Mouse (Mus musculus) heart, adult 8-10 months (tissue): ENCODE measurements at regions not wholly inside any gene's neighbourhood (a gene's known extent, or its start where the extent isn't known, plus 50 kb on each side); places are given as distances from the start of the nearest gene placed in this dataset.

ENCODE experiments used
- DNase-seq: peaks from one replicate; pipeline ENCODE4 v3.0.0; 2022; ENCODE audit warnings: low spot score

DNA sequence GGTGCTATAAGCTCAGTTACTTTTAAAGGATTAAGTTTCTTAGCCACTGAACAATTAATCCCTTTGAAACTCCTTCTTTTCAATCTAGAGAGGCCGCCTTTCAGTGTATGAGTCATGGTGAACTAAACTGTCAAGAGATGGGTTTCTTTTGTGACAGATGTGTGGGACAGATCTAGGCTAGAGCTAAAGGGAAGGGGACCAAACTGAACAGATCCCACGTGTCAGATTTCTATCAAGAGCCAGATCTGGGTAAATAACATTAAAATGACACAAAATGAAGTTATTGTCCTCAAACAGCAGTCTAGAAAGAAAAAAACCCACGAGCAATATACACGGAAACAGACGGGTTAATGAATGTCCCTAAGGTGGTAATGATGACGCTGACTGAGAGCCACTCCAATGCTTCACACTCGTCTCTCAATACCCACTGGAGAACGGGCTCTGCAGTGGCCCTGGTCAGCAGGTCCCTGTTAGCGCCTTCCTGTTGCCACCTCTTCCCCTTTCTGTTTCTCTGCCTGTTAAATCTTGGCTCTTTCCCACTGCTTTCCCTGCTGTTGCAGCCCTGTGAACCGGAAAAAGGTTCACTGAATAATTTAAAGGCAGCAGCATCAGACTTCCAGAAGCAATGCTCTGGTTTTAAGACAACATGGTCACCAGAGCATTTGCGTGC is 52.7 kb upstream of the Rab3gap2 start:
- no peak for DNase-seq

DNA sequence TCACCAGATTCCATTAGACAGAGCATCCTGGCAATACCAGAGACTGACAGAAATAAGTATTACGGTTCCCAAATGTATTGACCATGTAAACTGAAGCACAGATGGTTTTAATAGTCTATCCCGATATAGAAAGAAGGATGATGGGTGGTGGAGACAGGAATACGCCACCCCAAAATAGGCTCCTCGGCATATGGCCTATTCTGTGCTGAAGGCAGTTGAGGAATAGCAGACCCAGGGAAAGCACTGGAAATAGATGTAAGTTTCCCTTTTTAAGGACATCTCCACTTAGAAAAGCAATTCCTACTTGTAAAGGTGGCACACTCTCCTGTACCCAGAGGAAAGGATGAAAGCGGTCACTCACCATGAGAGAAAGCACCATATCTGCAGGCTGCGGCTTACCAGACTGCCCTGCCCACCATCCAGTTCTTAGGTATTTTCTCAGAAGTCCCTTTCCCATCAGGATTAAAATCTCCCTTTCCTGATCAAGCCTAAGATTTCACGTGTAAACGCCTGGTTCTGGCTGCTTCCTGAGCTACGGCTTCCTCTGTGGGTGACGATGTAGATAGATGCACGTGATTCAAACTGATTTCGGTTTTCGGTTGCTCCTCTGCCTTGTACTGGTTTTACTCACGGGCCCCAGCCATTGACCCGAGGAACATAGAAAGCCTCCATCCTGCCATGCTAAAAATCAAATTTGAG is 53.3 kb upstream of the Rab3gap2 start:
- no peak for DNase-seq

DNA sequence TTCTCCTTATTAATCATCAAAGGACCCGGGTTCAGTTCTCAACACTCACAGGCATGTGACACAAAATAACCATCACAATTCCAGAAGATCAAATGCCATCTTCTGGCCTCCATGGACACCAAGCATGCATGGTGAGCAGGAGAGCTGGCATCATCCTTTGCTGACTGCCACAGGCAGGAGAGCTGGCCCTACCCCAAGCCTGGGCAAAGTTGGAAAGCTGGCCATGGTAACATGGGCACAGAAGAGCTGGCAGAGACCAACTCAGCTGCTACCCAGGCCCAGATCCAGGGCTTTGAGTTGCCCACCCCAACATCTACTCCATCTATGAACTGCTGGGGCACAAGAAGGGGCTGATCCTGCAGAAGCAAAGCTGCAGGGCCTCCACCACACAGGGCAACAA is 59.1 kb upstream of the Rab3gap2 start:
- DNase-seq = no peak

DNA sequence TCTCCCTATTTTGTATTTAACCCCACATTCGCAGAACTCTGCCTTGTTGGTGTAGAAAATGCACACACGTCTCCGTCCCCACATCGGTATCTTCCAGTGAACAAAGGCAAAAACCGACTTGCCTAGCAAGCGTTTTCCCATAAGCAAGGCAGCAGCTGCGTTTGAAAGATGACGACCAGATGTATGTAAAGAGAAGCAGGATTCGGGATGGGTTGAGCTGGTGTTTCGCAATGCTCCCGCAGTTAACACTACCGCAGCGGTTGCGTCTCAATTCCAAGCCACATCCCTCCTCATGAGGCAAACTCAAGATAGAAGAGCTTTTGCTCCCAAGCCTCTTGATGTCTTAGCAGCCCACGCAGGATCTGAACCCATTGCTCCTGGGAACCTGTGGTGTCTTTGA is 59.9 kb upstream of the Rab3gap2 start:
- DNase-seq = no peak

DNA sequence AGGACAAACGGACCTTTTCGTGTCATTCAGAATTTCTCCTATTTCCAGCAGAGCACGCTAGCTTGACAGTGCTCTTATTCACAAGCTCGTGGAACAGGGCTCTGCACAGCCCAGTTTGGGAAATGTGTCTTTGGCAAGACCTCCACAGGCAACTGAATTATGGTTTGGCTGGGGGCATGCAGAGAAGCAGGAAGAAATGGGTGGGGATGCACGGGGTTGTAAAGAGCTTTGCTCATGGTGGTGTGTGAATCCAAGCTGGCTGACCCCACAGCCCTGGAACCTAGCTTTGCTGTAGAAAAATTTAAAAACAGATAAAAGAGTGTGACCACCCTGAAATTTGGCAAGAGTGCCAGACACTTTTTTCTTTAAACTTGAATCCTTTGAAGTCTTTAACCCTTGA is 63.6 kb upstream of the Rab3gap2 start:
- DNase-seq = no peak

DNA sequence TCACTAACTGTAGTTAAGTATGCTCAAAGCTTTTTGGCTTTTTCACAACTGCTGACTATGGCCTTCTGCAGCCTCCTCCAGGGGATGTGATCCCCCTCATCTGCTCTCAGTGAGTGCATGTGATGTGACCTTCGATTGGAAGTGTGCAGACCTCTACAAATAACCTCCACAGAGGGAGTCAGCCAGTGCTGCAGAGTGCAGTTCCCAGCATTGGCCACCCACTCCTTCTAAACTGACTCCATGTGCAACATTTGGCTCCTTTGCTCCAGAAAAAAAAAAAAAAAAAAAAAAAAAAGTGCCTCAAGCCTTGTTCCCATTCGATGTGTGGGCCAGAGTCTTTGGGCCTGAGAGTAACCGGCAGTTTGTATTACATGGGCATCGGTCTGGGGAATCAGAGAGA is 75.7 kb upstream of the Rab3gap2 start:
- no peak for DNase-seq

DNA sequence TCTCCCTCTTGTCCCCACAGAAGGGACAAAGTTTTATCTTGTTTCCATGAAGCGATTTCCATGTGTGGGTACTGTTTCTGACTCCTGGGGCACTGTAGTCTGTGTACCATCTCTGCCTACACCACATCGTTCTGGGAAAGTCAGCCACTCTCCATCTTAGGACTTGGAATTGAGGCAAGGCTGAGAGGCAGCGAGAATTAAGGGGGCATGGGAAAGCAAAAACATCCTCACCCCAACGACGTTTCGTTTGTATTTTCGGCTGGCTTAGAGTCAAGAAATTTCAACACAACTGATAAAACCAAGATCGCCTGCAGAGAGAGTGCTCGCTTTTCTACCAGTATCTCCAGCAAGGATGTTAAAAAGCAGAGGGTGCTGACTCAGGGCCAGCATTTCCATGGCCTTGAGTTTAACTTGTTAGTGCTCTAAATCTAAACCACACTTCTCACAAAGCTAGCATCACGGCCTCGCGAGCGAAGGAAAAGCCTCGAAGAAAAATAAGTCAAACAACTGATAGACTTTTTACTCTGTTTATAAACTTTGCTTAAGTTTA is 78.1 kb upstream of the Rab3gap2 start:
- DNase-seq = no peak

DNA sequence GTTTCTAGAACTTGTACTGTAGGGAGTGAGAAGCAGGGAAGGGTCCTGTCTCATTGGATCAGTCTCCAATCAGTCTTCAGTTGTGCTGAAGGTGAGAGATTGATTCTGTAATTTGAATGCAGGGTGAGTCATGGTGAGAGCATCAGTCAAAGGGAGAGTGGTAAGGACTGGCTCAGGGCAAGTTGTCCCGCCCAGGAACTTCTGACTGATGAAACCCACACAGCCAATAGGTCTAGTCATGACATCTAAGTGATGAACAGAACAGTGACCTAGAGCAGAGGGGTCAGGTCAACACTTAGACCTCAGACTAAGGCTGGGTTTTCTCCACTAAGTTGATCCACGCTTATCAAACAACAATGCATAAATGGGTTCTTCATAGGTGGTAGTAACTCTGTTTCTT is 82.4 kb upstream of the Rab3gap2 start:
- no peak for DNase-seq

DNA sequence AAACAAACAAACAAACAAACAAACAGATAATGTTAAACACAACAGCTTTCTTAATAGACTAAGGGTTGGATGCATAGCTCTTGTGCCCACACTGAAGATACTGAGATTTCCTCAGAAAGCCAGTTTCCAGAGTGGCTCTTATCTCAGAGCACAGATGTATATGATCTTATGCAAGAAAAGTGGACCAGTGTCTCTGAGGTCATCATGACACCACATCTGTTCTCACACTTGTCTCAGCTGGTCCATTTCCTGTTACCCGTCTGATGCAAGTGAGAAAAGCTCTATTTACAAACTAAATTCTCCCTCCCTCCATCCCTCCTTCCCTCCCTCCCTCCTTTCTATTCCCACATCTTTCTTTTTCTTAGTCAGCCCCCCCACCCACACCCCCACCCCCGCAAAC is 83.5 kb upstream of the Rab3gap2 start:
- DNase-seq = no peak

DNA sequence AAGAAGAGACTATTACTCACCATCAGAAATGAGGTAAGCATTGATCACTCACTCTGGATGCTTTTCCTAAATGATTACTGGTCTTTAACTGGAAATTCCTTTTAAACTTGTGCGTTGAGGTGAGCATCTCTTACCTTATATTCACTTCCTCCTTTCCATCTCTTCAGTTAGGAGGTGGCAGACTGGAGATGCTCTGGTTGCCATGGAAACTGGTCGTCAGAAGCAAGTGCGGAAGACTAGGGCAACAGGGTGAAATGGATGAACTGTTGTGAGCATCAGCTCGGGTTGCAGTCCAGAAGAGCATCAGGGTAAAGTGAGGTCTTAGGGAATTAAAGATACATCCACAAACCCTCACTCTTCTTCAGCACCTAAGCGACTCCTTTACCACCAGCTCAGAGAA is 86.2 kb upstream of the Rab3gap2 start:
- DNase-seq = no peak

DNA sequence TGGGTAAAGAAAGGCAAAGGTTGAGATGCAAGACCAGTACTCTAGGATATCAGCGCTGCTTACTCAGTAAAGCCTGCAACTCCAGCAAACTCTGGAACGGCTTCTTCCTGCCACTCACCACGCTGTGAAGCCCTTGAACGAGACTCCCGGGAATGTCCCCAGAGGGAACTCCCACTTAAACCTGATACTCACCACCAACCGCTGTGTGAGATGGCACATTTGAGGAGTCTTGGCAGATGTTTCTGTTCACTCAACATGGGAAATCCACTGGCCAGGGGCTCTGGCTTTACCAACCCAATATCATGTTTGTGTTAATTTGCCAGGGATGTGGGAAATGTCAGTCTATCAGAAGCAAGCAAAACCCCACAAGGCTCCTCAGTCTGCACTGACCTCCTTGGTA is 90.2 kb upstream of the Rab3gap2 start:
- no peak for DNase-seq

DNA sequence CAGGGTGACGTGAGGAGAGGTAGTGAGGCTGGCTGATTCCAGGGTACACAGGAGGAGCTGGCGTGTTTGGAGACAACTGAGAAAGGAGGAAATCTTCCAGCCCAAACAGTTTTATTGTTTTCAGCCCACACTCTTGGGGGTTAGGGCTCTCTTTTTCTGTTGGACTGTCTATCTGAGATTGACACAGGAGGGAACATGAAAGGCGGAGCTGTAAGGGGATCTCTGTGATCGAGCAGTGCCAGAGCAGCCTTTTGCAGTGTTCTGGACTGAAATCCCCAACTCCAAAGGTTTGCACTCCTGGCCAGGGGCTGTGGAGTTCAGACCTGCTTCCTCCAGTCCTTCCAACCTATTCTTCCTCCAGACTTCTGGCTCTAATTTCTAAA is 91.9 kb upstream of the Rab3gap2 start:
- no peak for DNase-seq

DNA sequence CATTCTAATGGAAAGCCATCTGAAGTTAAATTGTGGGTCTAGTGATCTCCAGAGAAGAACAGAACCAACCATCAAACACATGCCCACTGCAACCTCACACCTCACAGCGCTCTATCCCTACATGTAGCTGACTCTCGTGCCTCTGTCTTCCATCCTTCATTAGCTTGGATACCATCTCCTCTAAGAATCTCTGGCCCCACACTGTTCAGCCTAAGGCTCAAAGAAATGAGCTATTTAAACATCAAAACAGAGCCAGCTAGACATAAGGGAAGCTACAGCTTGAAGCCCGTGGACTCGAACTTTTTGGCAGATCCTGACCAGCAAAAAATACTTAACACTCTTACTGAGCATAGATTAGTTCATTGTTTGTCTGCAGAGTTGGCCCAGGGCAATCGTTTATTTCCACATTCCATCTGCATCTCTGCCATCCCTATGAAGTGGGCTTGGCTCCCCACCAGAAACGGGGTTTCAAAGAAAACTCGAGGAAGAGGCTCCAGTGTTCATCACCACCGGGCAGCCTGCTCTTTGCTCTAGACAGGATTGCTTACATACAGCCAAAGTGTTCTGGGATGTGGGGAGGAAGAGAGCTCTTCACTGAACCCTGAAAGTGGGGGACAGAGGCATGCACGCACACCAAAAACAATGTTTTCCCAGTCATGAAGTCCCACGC is 92.4 kb upstream of the Rab3gap2 start:
- DNase-seq = no peak

DNA sequence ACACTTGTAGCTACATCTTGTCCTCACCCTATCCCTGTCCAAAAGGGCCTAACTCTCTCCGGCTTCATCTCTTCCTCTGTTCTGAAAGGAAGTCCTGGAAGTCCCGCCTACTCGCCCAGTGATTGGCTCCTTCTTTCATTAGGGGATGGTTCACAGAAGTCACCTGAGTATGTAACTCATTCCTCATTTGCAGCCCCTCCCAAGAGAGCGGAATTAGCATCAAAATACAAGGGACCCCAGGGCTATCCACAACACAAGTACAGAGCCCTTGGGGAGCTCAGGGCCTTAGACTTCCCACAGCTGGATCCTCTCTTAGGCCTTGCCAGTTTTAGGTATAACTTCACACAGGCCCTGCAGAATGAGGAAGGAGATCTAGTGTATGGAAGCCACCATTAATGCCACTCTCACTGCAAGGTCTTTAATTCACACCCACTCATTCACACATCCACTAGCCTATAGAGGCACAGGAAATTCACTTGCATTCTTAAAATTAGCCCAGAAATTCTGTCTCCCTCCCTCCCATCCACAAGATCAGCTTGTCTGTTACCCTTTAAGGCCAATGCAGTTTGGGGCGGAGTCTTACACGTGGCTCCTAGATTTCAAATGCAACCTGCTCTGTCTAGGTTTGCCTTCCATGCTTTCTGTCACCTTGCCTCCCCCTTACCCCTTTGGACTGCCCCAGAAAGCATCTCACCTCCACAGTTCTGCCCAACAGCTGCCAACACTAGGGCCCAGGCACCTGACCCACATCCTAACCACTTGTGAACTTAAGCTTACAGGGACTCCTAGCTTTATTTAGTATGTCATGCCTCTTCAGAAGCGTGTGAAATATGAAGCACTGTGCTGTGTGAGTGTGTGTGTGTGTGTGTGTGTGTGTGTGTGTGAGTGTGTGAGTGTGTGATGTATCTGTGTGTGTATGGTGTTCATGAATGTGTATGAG is 98.7 kb upstream of the Rab3gap2 start:
- DNase-seq = no peak

DNA sequence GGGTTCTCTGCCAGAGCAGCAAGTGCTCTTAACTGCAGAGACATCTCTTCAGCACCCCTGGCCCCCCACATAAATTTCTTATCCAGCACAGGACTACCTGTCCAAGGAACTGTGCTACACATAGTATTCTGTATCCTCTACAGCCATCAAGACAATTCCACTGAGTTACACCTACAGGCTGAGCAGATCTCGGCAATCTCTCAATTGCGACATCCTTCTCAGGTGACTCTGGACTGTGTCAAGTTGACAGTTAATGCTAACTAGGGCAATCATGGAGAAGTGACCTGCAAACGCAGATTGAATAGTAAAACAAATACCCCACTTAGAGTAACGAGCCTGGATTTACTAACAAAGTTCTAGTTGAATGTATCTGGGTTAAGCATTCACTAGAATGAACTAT is 100.1 kb upstream of the Rab3gap2 start:
- DNase-seq = no peak

DNA sequence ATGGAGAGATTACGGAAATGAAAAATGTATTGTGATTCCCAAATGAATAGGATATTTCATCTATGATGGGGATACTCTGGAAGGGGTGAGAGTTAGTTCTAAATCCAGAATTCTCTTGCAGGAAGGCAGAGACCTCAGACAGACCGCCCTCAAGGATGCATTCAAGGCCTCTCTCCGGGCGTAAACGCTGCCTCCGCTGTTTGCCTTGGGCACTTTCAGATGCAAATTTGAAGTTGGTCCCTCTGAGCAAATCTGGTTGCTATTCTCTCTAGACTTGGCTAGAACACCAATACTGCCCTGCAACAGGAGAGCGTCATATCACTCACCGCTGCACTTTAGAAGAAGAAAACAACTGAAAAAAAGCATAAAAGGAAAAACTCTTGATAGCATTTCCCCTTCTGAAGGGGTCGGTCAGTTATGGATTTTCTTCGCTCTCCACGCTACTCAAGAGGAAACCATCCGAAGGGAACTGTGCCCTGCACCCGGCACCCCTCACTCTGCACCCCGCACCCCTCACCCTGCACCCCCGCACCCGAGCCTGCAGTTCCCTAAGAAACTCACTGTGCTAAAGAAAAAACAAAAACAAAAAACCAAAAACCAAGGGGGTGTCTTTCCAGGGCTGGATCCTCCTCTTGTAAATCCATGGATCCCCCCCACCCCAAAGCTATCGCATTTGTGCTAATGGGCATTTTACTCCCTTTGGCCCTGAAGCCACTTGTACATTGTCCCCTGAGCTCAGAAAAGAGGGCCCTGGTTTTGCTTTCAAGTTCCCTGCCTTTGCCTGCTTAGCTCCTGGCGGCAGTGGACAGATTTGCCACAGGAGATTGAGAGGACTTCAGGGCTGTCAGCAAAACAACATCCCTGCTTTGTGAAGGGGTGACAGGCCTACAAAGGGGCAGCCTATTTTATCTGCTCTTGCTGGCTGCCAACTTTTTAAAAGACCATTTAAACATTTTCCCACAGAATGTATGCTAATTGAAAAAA is 99.9 kb upstream of the Mark1 start:
- no peak for DNase-seq

DNA sequence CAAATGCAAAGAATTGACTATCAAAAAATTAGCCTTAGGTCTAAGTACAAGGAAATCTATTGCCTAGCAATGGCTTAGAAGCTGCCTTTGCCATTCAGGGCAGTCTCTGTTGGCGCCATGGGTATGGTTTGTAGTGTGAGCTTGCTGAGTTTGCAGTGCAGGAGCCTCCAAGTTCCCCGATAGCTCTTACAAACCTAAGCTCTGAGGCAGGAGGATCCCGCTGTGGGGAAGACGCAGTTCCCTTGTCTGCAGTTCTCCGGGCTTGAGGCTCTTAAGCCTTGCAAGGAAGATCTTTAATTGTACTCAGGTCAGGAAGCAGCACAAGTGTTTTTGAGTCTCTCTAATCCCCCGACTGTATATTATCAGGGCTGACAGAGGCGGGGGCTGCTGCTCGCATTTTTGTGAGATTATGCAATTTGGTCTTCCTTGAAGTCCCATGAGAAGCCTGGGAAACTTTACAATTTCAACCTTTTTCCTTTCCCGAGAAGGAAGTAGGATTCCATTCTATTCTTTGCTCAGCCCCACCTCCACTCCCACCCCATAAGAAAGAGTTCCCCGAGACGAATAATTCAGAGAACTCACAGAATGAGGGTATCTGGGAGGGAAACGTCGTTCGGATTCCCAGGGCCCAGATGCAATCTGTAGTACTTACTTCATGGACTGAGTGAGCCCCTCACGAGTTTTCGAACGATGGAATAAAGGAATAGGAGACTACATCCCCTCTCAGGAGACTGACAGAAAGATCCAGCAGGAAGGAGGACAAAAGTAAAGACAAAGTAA is 99.0 kb upstream of the Mark1 start:
- DNase-seq = no peak

DNA sequence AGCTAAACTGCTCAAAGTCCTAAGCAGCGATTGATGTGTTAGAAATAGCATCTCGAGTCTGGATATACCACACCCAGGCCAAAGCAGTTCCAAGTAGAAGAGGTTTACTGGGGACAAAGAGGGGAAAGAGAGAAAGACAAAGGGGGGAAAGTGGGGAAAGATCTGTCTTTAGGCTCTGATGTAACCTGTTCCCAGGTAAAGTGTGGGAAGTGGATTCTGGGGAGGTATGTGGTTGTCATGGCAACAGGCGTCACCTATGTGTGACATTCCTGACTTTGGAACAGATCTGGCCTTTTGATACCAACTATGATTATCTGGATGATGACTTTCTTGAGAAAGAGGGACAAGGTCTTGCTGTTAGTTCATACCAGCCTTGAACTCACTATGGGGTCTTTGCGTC is 97.4 kb upstream of the Mark1 start:
- DNase-seq = no peak

DNA sequence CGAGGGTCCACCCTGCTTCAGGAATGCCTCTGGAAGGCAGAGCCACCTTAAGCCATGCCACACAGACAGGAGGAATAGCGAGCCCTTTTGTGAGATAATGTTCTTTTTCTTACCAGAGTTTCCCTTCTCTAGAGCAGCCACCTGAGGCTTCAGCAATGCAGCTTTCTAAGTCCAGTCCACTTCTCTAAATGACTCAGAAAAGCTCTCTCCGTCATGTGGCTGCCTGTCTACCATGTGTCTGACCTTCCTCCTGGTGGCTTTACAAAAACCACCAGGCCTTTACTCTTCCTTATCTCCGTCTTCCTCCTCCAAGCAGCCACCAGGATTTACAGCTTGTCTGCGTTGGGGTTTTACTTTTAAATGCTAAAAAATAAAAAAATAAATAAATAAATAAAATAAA is 93.4 kb upstream of the Mark1 start:
- no peak for DNase-seq
